Comparison of ENCODE assay signal across 10 mouse cellular contexts in genomic region chr10:96264433-96264832, GRCm38 (mm10).
DNase-seq lines count a peak whose midpoint lies in the region; ATAC-seq and TF ChIP-seq lines count a peak whose summit lies in the region.
"Had no signal": no experiment of that assay in that cellular context is flagged by ENCODE, and none has a peak within 500 bp of the region (broad histone marks: within the 10 kb centered on the region; RNA-seq: fewer than 3 reads in every experiment).

No protein-coding gene starts in this region.

- no peak for ATAC-seq in heart, embryonic 13.5 days (ENCODE audit: extremely low read depth, insufficient number of reproducible peaks, low FRiP score, low TSS enrichment)
- ATAC-seq in embryonic facial prominence, embryonic 15.5 days (ENCODE audit: insufficient number of reproducible peaks, low FRiP score, low TSS enrichment, low read depth): no peak
- no peak for ATAC-seq in neural tube, embryonic 15.5 days (ENCODE audit: low FRiP score)

- H3ac ChIP-seq in myocyte (ENCODE audit: control insufficient read depth, insufficient read length): no peak overlapping the region

- no peaks in the 10 kb centered on the region for H3K27me3 ChIP-seq in heart, embryonic 13.5 days (replicated peaks)
- no peaks in the 10 kb centered on the region for H3K27me3 ChIP-seq in spleen, adult 2 months (ENCODE audit: control insufficient read depth, insufficient read depth, low read length)
- no peaks in the 10 kb centered on the region for H3K27me3 ChIP-seq in embryonic facial prominence, embryonic 15.5 days
- H3K27me3 ChIP-seq in myocyte (ENCODE audit: control insufficient read depth, insufficient read depth, insufficient read length): no peaks in the 10 kb centered on the region
- no peaks in the 10 kb centered on the region for H3K27me3 ChIP-seq in neural tube, embryonic 15.5 days (replicated peaks)

- WGBS in heart, embryonic 13.5 days: 45% methylated on average over 5 of the region's 5 CpGs
- 27% methylated on average over 5 of the region's 5 CpGs for WGBS in spleen, adult 2 months
- WGBS in embryonic facial prominence, embryonic 15.5 days: 20% methylated on average over 5 of the region's 5 CpGs
- 41% methylated on average over 5 of the region's 5 CpGs for WGBS in neural tube, embryonic 15.5 days

- no peak overlapping the region for H3K9ac ChIP-seq in heart, embryonic 13.5 days
- no peak overlapping the region for H3K9ac ChIP-seq in embryonic facial prominence, embryonic 15.5 days
- no peak overlapping the region for H3K9ac ChIP-seq in neural tube, embryonic 15.5 days (replicated peaks)

- DNase-seq in heart, adult 9 months (ENCODE audit: low spot score in 2 of 2): no peak
- DNase-seq in spleen, adult 2 months (ENCODE audit: low read depth in 1 of 2, low spot score in 2 of 2): peak in 1 of 2 experiments; percentile 14
- DNase-seq in spleen, postnatal 10 days (ENCODE audit: low spot score in 2 of 2): no peak
- no peak for DNase-seq in natural killer cell, adult 2 months (ENCODE audit: low spot score in 2 of 2)
- DNase-seq: cerebellum, adult 2 months had no signal

- no peak overlapping the region for H3K4me2 ChIP-seq in heart, embryonic 13.5 days
- H3K4me2 ChIP-seq in embryonic facial prominence, embryonic 15.5 days (replicated peaks): no peak overlapping the region
- H3K4me2 ChIP-seq in myocyte (ENCODE audit: low read depth): peak overlapping the region; percentile 59
- no peak overlapping the region for H3K4me2 ChIP-seq in neural tube, embryonic 15.5 days

- no peak overlapping the region for H3K4me3 ChIP-seq in heart, embryonic 13.5 days
- H3K4me3 ChIP-seq in spleen, adult 2 months (ENCODE audit: extremely low read depth, insufficient read depth, insufficient read length): no peak overlapping the region
- no peak overlapping the region for H3K4me3 ChIP-seq in embryonic facial prominence, embryonic 15.5 days (replicated peaks)
- H3K4me3 ChIP-seq in myocyte: no peak overlapping the region
- H3K4me3 ChIP-seq in neural tube, embryonic 15.5 days (replicated peaks): no peak overlapping the region

- peak overlapping the region; percentile 63; the same call in 1 of the 2 replicates for H3K27ac ChIP-seq in heart, embryonic 13.5 days (replicated peaks)
- H3K27ac ChIP-seq in spleen, adult 2 months (ENCODE audit: insufficient read depth, low read length): peak overlapping the region; percentile 38; the same call in 1 of the 2 replicates
- peak overlapping the region; percentile 71 for H3K27ac ChIP-seq in embryonic facial prominence, embryonic 15.5 days (replicated peaks)
- H3K27ac ChIP-seq in neural tube, embryonic 15.5 days (replicated peaks): no peak overlapping the region

- no peaks in the 10 kb centered on the region for H3K79me2 ChIP-seq in myocyte (ENCODE audit: control insufficient read depth, insufficient read depth)

- no peak for TF ChIP-seq POLR2A in spleen, adult 2 months (IDR thresholded peaks at IDR 0.05; ENCODE audit: low read depth, low read length)
- TF ChIP-seq POLR2A in myocyte (IDR thresholded peaks at IDR 0.05; ENCODE audit: insufficient read length, low read depth): no peak

- H3K9me3 ChIP-seq in heart, embryonic 13.5 days: no peaks in the 10 kb centered on the region
- H3K9me3 ChIP-seq in embryonic facial prominence, embryonic 15.5 days (replicated peaks): no peaks in the 10 kb centered on the region
- no peaks in the 10 kb centered on the region for H3K9me3 ChIP-seq in neural tube, embryonic 15.5 days (replicated peaks)

- no peak for TF ChIP-seq CTCF in spleen, adult 2 months (IDR thresholded peaks at IDR 0.05; ENCODE audit: extremely low read depth, insufficient read depth, insufficient read length, insufficient replicate concordance)

- peaks cover 29% of the 10 kb centered on the region for H3K4me1 ChIP-seq in heart, embryonic 13.5 days
- H3K4me1 ChIP-seq in spleen, adult 2 months (ENCODE audit: control insufficient read depth, insufficient read depth, insufficient read length): peaks cover 18% of the 10 kb centered on the region; the same call in 1 of the 2 replicates
- peaks cover 30% of the 10 kb centered on the region for H3K4me1 ChIP-seq in embryonic facial prominence, embryonic 15.5 days
- peaks cover 18% of the 10 kb centered on the region for H3K4me1 ChIP-seq in neural tube, embryonic 15.5 days

- H3K36me3 ChIP-seq in heart, embryonic 13.5 days: no peaks in the 10 kb centered on the region
- no peaks in the 10 kb centered on the region for H3K36me3 ChIP-seq in spleen, adult 2 months (ENCODE audit: control insufficient read depth, insufficient read depth, low read length)
- no peaks in the 10 kb centered on the region for H3K36me3 ChIP-seq in embryonic facial prominence, embryonic 15.5 days
- no peaks in the 10 kb centered on the region for H3K36me3 ChIP-seq in myocyte (ENCODE audit: control insufficient read depth, insufficient read depth)
- H3K36me3 ChIP-seq in neural tube, embryonic 15.5 days: no peaks in the 10 kb centered on the region
- H3K36me3 ChIP-seq: G1E had no signal

TF ChIP-seq in myocyte, 11 proteins besides CTCF, POLR2A, EP300 and RAD21:
- TF ChIP-seq MAX (IDR thresholded peaks at IDR 0.05; ENCODE audit: low read depth) (no peak), USF1 (IDR thresholded peaks at IDR 0.05; ENCODE audit: low read depth) (no peak), POLR2AphosphoS2 (IDR thresholded peaks at IDR 0.05; ENCODE audit: insufficient read length, low read depth) (no peak), MYOG (IDR thresholded peaks at IDR 0.05; ENCODE audit: control insufficient read depth in 1 of 3, insufficient read depth in 1 of 3, insufficient read length in 2 of 3, low read depth in 2 of 3) (no peak), REST (IDR thresholded peaks at IDR 0.05; ENCODE audit: insufficient read depth, insufficient read length) (no peak), E2F4 (IDR thresholded peaks at IDR 0.05; ENCODE audit: insufficient read depth) (no peak), TCF12 (IDR thresholded peaks at IDR 0.05; ENCODE audit: insufficient read depth, poor library complexity, severe bottlenecking) (no peak), TCF3 (IDR thresholded peaks at IDR 0.05; ENCODE audit: insufficient read length, low read depth) (no peak), CEBPB (IDR thresholded peaks at IDR 0.05; ENCODE audit: insufficient read depth, poor library complexity, severe bottlenecking) (no peak), MYOD1 (IDR thresholded peaks at IDR 0.05; ENCODE audit: control insufficient read depth in 1 of 3, insufficient read length in 2 of 3, low read depth in 2 of 3) (no peak)
